In the genomic region with DNA sequence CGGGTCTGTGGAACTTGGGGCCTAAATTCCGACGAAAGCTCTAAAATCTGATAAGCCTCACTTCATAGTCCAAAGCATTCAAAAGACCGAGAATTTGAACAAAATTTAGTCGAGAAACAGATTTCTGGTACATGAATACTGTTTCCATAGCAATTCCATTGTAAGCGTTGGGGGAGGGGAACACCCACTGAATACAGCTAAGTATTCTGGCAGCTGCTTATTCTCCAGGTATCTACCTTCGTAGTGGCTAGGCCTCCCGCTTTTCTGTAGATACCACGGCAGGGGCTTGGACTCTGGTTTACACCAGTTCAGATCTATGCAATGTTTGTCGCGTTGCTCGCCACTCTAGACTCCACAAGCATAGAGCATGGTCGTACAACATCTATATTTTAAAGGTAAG, we compare ENCODE assay signal across 16 mouse cellular contexts. TPM values are rescaled to one million over a fixed set of nuclear protein-coding genes. Genes with fewer than 3 reads are reported as not detected.
DNase-seq lines count a peak whose midpoint lies in the region; ATAC-seq and TF ChIP-seq lines count a peak whose summit lies in the region.
"Had no signal": no experiment of that assay in that cellular context is flagged by ENCODE, and none has a peak within 500 bp of the region (broad histone marks: within the 10 kb centered on the region; RNA-seq: fewer than 3 reads in every experiment).

No protein-coding gene starts in this region.

- H3K4me1 ChIP-seq in hindbrain, embryonic 11.5 days (replicated peaks; ENCODE audit: control insufficient read depth, insufficient read depth, low read length) = no peaks in the 10 kb centered on the region
- peaks cover 39% of the 10 kb centered on the region for H3K4me1 ChIP-seq in hindbrain, embryonic 10.5 days (replicated peaks)
- peaks cover 13% of the 10 kb centered on the region for H3K4me1 ChIP-seq in midbrain, embryonic 11.5 days (ENCODE audit: control insufficient read depth, insufficient read depth, low read length)
- H3K4me1 ChIP-seq in midbrain, embryonic 10.5 days = peaks cover 36% of the 10 kb centered on the region

- H3K79me2 ChIP-seq in myocyte (ENCODE audit: control insufficient read depth, insufficient read depth) = peaks cover 36% of the 10 kb centered on the region

- no peak overlapping the region for H3ac ChIP-seq in myocyte (ENCODE audit: control insufficient read depth, insufficient read length)

- TF ChIP-seq POLR2A in brain, embryonic 14.5 days (IDR thresholded peaks at IDR 0.05; ENCODE audit: borderline replicate concordance, extremely low read depth, insufficient read depth, insufficient read length, poor library complexity, severe bottlenecking) = no peak
- no peak for TF ChIP-seq POLR2A in myocyte (IDR thresholded peaks at IDR 0.05; ENCODE audit: insufficient read length, low read depth)

- H3K9ac ChIP-seq in hindbrain, embryonic 11.5 days (ENCODE audit: low read depth, low read length) = no peak overlapping the region
- H3K9ac ChIP-seq in midbrain, embryonic 11.5 days (ENCODE audit: low read length) = no peak overlapping the region
- H3K9ac ChIP-seq: limb, embryonic 12.5 days; stomach, embryonic 15.5 days had no signal

- H3K9me3 ChIP-seq in hindbrain, embryonic 11.5 days (ENCODE audit: control insufficient read depth, low read length) = no peaks in the 10 kb centered on the region
- no peaks in the 10 kb centered on the region for H3K9me3 ChIP-seq in hindbrain, embryonic 10.5 days
- no peaks in the 10 kb centered on the region for H3K9me3 ChIP-seq in midbrain, embryonic 11.5 days (ENCODE audit: control insufficient read depth, low read length)
- H3K9me3 ChIP-seq in midbrain, embryonic 10.5 days (replicated peaks) = no peaks in the 10 kb centered on the region
- H3K9me3 ChIP-seq: limb, embryonic 12.5 days; neural tube, embryonic 13.5 days; stomach, embryonic 15.5 days had no signal

- ATAC-seq in hindbrain, embryonic 11.5 days (ENCODE audit: low FRiP score) = no peak
- no peak for ATAC-seq in midbrain, embryonic 11.5 days (ENCODE audit: low FRiP score)
- no peak for ATAC-seq in monocyte, adult 5-6 weeks (replicated peaks; ENCODE audit: insufficient number of reproducible peaks, low FRiP score, low TSS enrichment, poor library complexity, severe bottlenecking)

- H3K4me2 ChIP-seq in hindbrain, embryonic 11.5 days (replicated peaks; ENCODE audit: low read depth, low read length) = no peak overlapping the region
- H3K4me2 ChIP-seq in midbrain, embryonic 11.5 days = no peak overlapping the region
- H3K4me2 ChIP-seq in myocyte (ENCODE audit: low read depth) = no peak overlapping the region

- no peaks in the 10 kb centered on the region for H3K36me3 ChIP-seq in hindbrain, embryonic 11.5 days (ENCODE audit: control insufficient read depth, insufficient read depth, low read length)
- no peaks in the 10 kb centered on the region for H3K36me3 ChIP-seq in hindbrain, embryonic 10.5 days
- H3K36me3 ChIP-seq in midbrain, embryonic 11.5 days (ENCODE audit: control insufficient read depth, insufficient read depth, low read length) = no peaks in the 10 kb centered on the region
- no peaks in the 10 kb centered on the region for H3K36me3 ChIP-seq in midbrain, embryonic 10.5 days
- no peaks in the 10 kb centered on the region for H3K36me3 ChIP-seq in myocyte (ENCODE audit: control insufficient read depth, insufficient read depth)
- H3K36me3 ChIP-seq: limb, embryonic 12.5 days; neural tube, embryonic 13.5 days; stomach, embryonic 15.5 days had no signal

- 69% methylated on average over 13 of the region's 13 CpGs for WGBS in hindbrain, embryonic 11.5 days
- 73% methylated on average over 13 of the region's 13 CpGs for WGBS in hindbrain, embryonic 10.5 days
- 72% methylated on average over 13 of the region's 13 CpGs for WGBS in midbrain, embryonic 11.5 days
- 72% methylated on average over 13 of the region's 13 CpGs for WGBS in midbrain, embryonic 10.5 days

- no peak overlapping the region for H3K27ac ChIP-seq in hindbrain, embryonic 11.5 days (ENCODE audit: low read depth, low read length)
- H3K27ac ChIP-seq in hindbrain, embryonic 10.5 days = no peak overlapping the region
- no peak overlapping the region for H3K27ac ChIP-seq in midbrain, embryonic 11.5 days (ENCODE audit: low read depth, low read length)
- H3K27ac ChIP-seq in midbrain, embryonic 10.5 days (replicated peaks) = no peak overlapping the region
- H3K27ac ChIP-seq: limb, embryonic 12.5 days had no signal

- DNase-seq in hindbrain, embryonic 11.5 days (ENCODE audit: low spot score) = peak; percentile 12
- DNase-seq in hindbrain, embryonic 10.5 days (ENCODE audit: low spot score) = no peak
- peak; percentile 75 for DNase-seq in midbrain, embryonic 11.5 days (ENCODE audit: low spot score, missing footprints)
- DNase-seq in midbrain, embryonic 10.5 days (ENCODE audit: low spot score) = no peak
- DNase-seq in brain, embryonic 14.5 days (ENCODE audit: low read depth) = peak; percentile 17
- DNase-seq: adrenal gland, postnatal 36 days; cerebellum, adult 11 months; gastrocnemius, postnatal 36 days; heart, postnatal 36 days; spleen, adult 18-20 months; thymus, postnatal 14 days had no signal

- no peaks in the 10 kb centered on the region for H3K27me3 ChIP-seq in hindbrain, embryonic 11.5 days (ENCODE audit: control insufficient read depth, insufficient read depth, low read length)
- H3K27me3 ChIP-seq in hindbrain, embryonic 10.5 days (ENCODE audit: insufficient read depth, poor library complexity, severe bottlenecking) = no peaks in the 10 kb centered on the region
- H3K27me3 ChIP-seq in midbrain, embryonic 11.5 days (ENCODE audit: control insufficient read depth, insufficient read depth, low read length) = no peaks in the 10 kb centered on the region
- H3K27me3 ChIP-seq in midbrain, embryonic 10.5 days (ENCODE audit: low read depth, poor library complexity, severe bottlenecking) = no peaks in the 10 kb centered on the region
- H3K27me3 ChIP-seq in myocyte (ENCODE audit: control insufficient read depth, insufficient read depth, insufficient read length) = no peaks in the 10 kb centered on the region
- H3K27me3 ChIP-seq: limb, embryonic 12.5 days; neural tube, embryonic 13.5 days; stomach, embryonic 15.5 days had no signal

- TF ChIP-seq CTCF in brain, embryonic 14.5 days (IDR thresholded peaks at IDR 0.05; ENCODE audit: borderline replicate concordance, extremely low read depth, insufficient read depth, insufficient read length) = no peak

- H3K4me3 ChIP-seq in hindbrain, embryonic 11.5 days (ENCODE audit: low read depth, low read length) = no peak overlapping the region
- H3K4me3 ChIP-seq in hindbrain, embryonic 10.5 days = no peak overlapping the region
- H3K4me3 ChIP-seq in midbrain, embryonic 11.5 days (ENCODE audit: low read depth, low read length) = no peak overlapping the region
- no peak overlapping the region for H3K4me3 ChIP-seq in midbrain, embryonic 10.5 days
- peak overlapping the region; percentile 62 for H3K4me3 ChIP-seq in myocyte

TF ChIP-seq in myocyte, 11 proteins besides CTCF, POLR2A, EP300 and RAD21:
- TF ChIP-seq USF1 (IDR thresholded peaks at IDR 0.05; ENCODE audit: low read depth) = no peak
- no peak for TF ChIP-seq TCF3 (IDR thresholded peaks at IDR 0.05; ENCODE audit: insufficient read length, low read depth)
- no peak for TF ChIP-seq SRF (IDR thresholded peaks at IDR 0.05; ENCODE audit: control insufficient read depth, insufficient read length, low read depth)
- no peak for TF ChIP-seq TCF12 (IDR thresholded peaks at IDR 0.05; ENCODE audit: insufficient read depth, poor library complexity, severe bottlenecking)
- TF ChIP-seq MYOG (IDR thresholded peaks at IDR 0.05; ENCODE audit: control insufficient read depth in 1 of 3, insufficient read depth in 1 of 3, insufficient read length in 2 of 3, low read depth in 2 of 3) = no peak
- TF ChIP-seq POLR2AphosphoS2 (IDR thresholded peaks at IDR 0.05; ENCODE audit: insufficient read length, low read depth) = no peak
- TF ChIP-seq E2F4 (IDR thresholded peaks at IDR 0.05; ENCODE audit: insufficient read depth) = no peak
- TF ChIP-seq REST (IDR thresholded peaks at IDR 0.05; ENCODE audit: insufficient read depth, insufficient read length) = no peak
- no peak for TF ChIP-seq MYOD1 (IDR thresholded peaks at IDR 0.05; ENCODE audit: control insufficient read depth in 1 of 3, insufficient read length in 2 of 3, low read depth in 2 of 3)
- TF ChIP-seq MAX (IDR thresholded peaks at IDR 0.05; ENCODE audit: low read depth) = no peak
- TF ChIP-seq CEBPB (IDR thresholded peaks at IDR 0.05; ENCODE audit: insufficient read depth, poor library complexity, severe bottlenecking) = no peak
TF ChIP-seq in myocyte: peak in this region for 0.

RNA-seq across cellular contexts. Expression of a gene that starts 0.9 kb away (rescaled TPM):
- 11.6 and 12.6 TPM in 2 replicates for polyA plus RNA-seq in hindbrain, embryonic 11.5 days (2014; fragmentation: Nextera tagmentation; extraction: Ambion mirVana)
- 13.1 and 15.4 TPM in 2 replicates for polyA plus RNA-seq in hindbrain, embryonic 10.5 days (2016; fragmentation: Nextera tagmentation; extraction: Ambion mirVana)
- 10.7 and 12.1 TPM in 2 replicates for polyA plus RNA-seq in midbrain, embryonic 11.5 days (2014; fragmentation: Nextera tagmentation; extraction: Ambion mirVana)
- 14.4 and 14.6 TPM in 2 replicates for polyA plus RNA-seq in midbrain, embryonic 10.5 days (2016; fragmentation: Nextera tagmentation; extraction: Ambion mirVana)
- polyA plus RNA-seq in brain, embryonic 14.5 days (2012; rRNA removed) = 19.5 and 27.6 TPM in 2 replicates
- 11.9 TPM for polyA plus RNA-seq in myocyte (2012; fragmentation: generic; extraction: Trizol)
- total RNA-seq in monocyte, adult 5-6 weeks (2017) = 79.2 to 105 TPM (median 81.8 TPM) in 3 replicates

RNA-seq across cellular contexts. Expression of a gene that starts 37.0 kb away (rescaled TPM):
- 508 and 515 TPM in 2 replicates for polyA plus RNA-seq in hindbrain, embryonic 11.5 days (2014; fragmentation: Nextera tagmentation; extraction: Ambion mirVana)
- 464 and 510 TPM in 2 replicates for polyA plus RNA-seq in hindbrain, embryonic 10.5 days (2016; fragmentation: Nextera tagmentation; extraction: Ambion mirVana)
- polyA plus RNA-seq in midbrain, embryonic 11.5 days (2014; fragmentation: Nextera tagmentation; extraction: Ambion mirVana) = 495 and 509 TPM in 2 replicates
- 451 and 536 TPM in 2 replicates for polyA plus RNA-seq in midbrain, embryonic 10.5 days (2016; fragmentation: Nextera tagmentation; extraction: Ambion mirVana)
- polyA plus RNA-seq in brain, embryonic 14.5 days (2012; rRNA removed) = 222 and 324 TPM in 2 replicates
- polyA plus RNA-seq in myocyte (2012; fragmentation: generic; extraction: Trizol) = 519 TPM
- 1,238 to 1,537 TPM (median 1,512 TPM) in 3 replicates for total RNA-seq in monocyte, adult 5-6 weeks (2017)

RNA-seq across cellular contexts. Expression of a gene that starts 49.1 kb away (rescaled TPM):
- polyA plus RNA-seq in hindbrain, embryonic 11.5 days (2014; fragmentation: Nextera tagmentation; extraction: Ambion mirVana) = 18.8 and 19.0 TPM in 2 replicates
- 21.9 and 33.7 TPM in 2 replicates for polyA plus RNA-seq in hindbrain, embryonic 10.5 days (2016; fragmentation: Nextera tagmentation; extraction: Ambion mirVana)
- polyA plus RNA-seq in midbrain, embryonic 11.5 days (2014; fragmentation: Nextera tagmentation; extraction: Ambion mirVana) = 23.2 and 28.4 TPM in 2 replicates
- polyA plus RNA-seq in midbrain, embryonic 10.5 days (2016; fragmentation: Nextera tagmentation; extraction: Ambion mirVana) = 30.1 and 37.2 TPM in 2 replicates
- polyA plus RNA-seq in brain, embryonic 14.5 days (2012; rRNA removed) = 5.5 and 6.5 TPM in 2 replicates
- 1.3 TPM for polyA plus RNA-seq in myocyte (2012; fragmentation: generic; extraction: Trizol)
- total RNA-seq in monocyte, adult 5-6 weeks (2017) = not detected in 3 replicates

Comparison
In these comparisons a context has a peak if more than half of its experiments do, and no peak if none do; other contexts are left out.
1. DNase-seq: peak in hindbrain, embryonic 11.5 days (single experiment), midbrain, embryonic 11.5 days (single experiment) and brain, embryonic 14.5 days (single experiment); none in hindbrain, embryonic 10.5 days (single experiment) and midbrain, embryonic 10.5 days (single experiment).